Mouse (Mus musculus) small intestine, adult 2 months (tissue): ENCODE measurements around the gene Mob1b. TPM values are rescaled to one million over a fixed set of nuclear protein-coding genes. Genes with fewer than 3 reads are reported as not detected.

ENCODE experiments used
- H3K27ac ChIP-seq: fragments of 200-500 bp; 2 replicates; pipeline ENCODE4 v1.5.1; 2012; ENCODE audit warnings: low read depth, low read length, control low read depth, inconsistent platforms; ENCODE audit not compliant: insufficient read depth
- H3K27me3 ChIP-seq: fragments of 200-500 bp; 2 replicates; pipeline ENCODE4 v1.6.1; 2012; ENCODE audit warnings: mild to moderate bottlenecking, moderate library complexity, low read length, inconsistent platforms; ENCODE audit not compliant: control insufficient read depth, insufficient read depth
- H3K36me3 ChIP-seq: fragments of 200-500 bp; 2 replicates; pipeline ENCODE4 v1.6.1; 2012; ENCODE audit warnings: mild to moderate bottlenecking, low read length, control low read depth, inconsistent platforms; ENCODE audit not compliant: control insufficient read depth, insufficient read depth
- H3K4me1 ChIP-seq: fragments of 200-500 bp; 2 replicates; pipeline ENCODE4 v1.6.1; 2012; ENCODE audit warnings: low read length, inconsistent platforms, mixed read lengths; ENCODE audit not compliant: control insufficient read depth, insufficient read depth, insufficient read length
- H3K4me3 ChIP-seq: fragments of 200-500 bp; 2 replicates; pipeline ENCODE4 v1.5.1; 2012; ENCODE audit warnings: low read depth, mild to moderate bottlenecking, control low read depth, inconsistent platforms, low read length, moderate library complexity
- CTCF ChIP-seq: fragments of 200-500 bp; IDR thresholded peaks from 2 replicates; pipeline ENCODE4 v1.5.1; 2012; ENCODE audit warnings: low read depth, mild to moderate bottlenecking, control low read depth, inconsistent platforms, low read length, moderate library complexity, mixed read lengths; ENCODE audit not compliant: insufficient replicate concordance, insufficient read length; ENCODE audit errors: extremely low read depth
- POLR2A ChIP-seq: fragments of 200-500 bp; IDR thresholded peaks from 2 replicates; pipeline ENCODE4 v1.6.1; 2012; ENCODE audit warnings: low read depth, mild to moderate bottlenecking, control low read depth, inconsistent platforms, low read length, moderate library complexity
- WGBS: fragments of 180-500 bp; shearing (Covaris S2); methylation state at CpG from one replicate; pipeline ENCODE4 v1.1.7; 2018; 5-methylcytosine and 5-hydroxymethylcytosine counted together
- polyA plus RNA-seq: library from polyadenylated mRNA; depleted of rRNA; stranded (reverse); fragments of >200 nt; gene quantifications from 2 replicates; pipeline ENCODE4 v1.2.3, GENCODE M21; 2012

Mob1b gene
- polyA plus RNA-seq, 1 experiment: 2.2 TPM

- Histone ChIP-seq H3K4me1 (peaks cover 2% of the 10 kb centered on the region; the same call in 1 of the 2 replicates), H3K36me3 (no peaks in the 10 kb centered on the region), H3K4me3 (no peak overlapping the region), H3K27ac (no peak overlapping the region), H3K27me3 (no peaks in the 10 kb centered on the region)
- WGBS: 76% methylated on average over 9 of the region's 9 CpGs
- TF ChIP-seq CTCF (no peak), POLR2A (no peak)
Measured at GRCm38 (mm10) chr5:88683706-88684105, 36.9 kb upstream of the Mob1b start.

DNA sequence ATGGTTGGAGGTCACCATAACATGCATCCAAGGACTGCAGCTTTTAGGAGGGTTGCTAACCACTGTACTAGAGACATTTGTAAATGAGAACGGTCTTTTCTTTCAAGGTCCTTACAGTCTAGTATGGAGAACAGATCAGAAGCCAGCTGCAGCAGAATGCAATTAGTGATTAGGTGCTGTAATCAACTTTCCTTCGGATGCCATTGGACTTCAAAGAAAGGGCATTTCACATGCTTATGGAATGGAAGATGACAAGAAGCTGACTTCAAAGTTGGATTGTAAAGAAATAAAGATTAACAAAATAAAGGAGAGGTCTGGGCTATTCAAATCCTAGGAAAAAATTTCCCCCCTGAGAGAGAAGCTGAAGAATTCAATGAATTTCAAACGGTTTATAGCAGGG lies 36.4 kb upstream of the Mob1b start:
- H3K36me3 ChIP-seq: no peaks in the 10 kb centered on the region
- no peak for TF ChIP-seq POLR2A
- TF ChIP-seq CTCF: no peak
- no peaks in the 10 kb centered on the region for H3K27me3 ChIP-seq
- H3K4me3 ChIP-seq: no peak overlapping the region
- WGBS: 20% methylated on average over 3 of the region's 3 CpGs
- no peak overlapping the region for H3K27ac ChIP-seq
- H3K4me1 ChIP-seq: peaks cover 2% of the 10 kb centered on the region; the same call in 1 of the 2 replicates

GRCm38 (mm10) chr5:88685306-88685705 lies 35.3 kb upstream of the Mob1b start:
- no peaks in the 10 kb centered on the region for H3K27me3 ChIP-seq
- H3K36me3 ChIP-seq: no peaks in the 10 kb centered on the region
- WGBS: 35% methylated on average over 6 of the region's 6 CpGs
- no peak overlapping the region for H3K27ac ChIP-seq
- H3K4me1 ChIP-seq: peaks cover 2% of the 10 kb centered on the region; the same call in 1 of the 2 replicates
- TF ChIP-seq POLR2A: no peak
- TF ChIP-seq CTCF: no peak
- no peak overlapping the region for H3K4me3 ChIP-seq

GRCm38 (mm10) chr5:88685745-88686299 lies 34.8 kb upstream of the Mob1b start:
- H3K27ac ChIP-seq: no peak overlapping the region
- H3K36me3 ChIP-seq: no peaks in the 10 kb centered on the region
- no peaks in the 10 kb centered on the region; the same call in 1 of the 2 replicates for H3K4me1 ChIP-seq
- no peak for TF ChIP-seq CTCF
- TF ChIP-seq POLR2A: no peak
- H3K4me3 ChIP-seq: no peak overlapping the region
- WGBS: 46% methylated on average over 6 of the region's 6 CpGs
- no peaks in the 10 kb centered on the region for H3K27me3 ChIP-seq

GRCm38 (mm10) chr5:88687996-88688406 lies 32.7 kb upstream of the Mob1b start:
- WGBS: 81% methylated on average over 8 of the region's 8 CpGs
- Histone ChIP-seq H3K4me1 (peaks cover 2% of the 10 kb centered on the region; the same call in 1 of the 2 replicates), H3K27ac (no peak overlapping the region), H3K27me3 (no peaks in the 10 kb centered on the region), H3K36me3 (no peaks in the 10 kb centered on the region), H3K4me3 (no peak overlapping the region)
- TF ChIP-seq CTCF (no peak), POLR2A (no peak)

GRCm38 (mm10) chr5:88688583-88689187 lies 32.0 kb upstream of the Mob1b start:
- peaks cover 2% of the 10 kb centered on the region; the same call in 1 of the 2 replicates for H3K4me1 ChIP-seq
- no peaks in the 10 kb centered on the region for H3K27me3 ChIP-seq
- no peak for TF ChIP-seq CTCF
- TF ChIP-seq POLR2A: no peak
- WGBS: 35% methylated on average over 15 of the region's 15 CpGs
- H3K27ac ChIP-seq: no peak overlapping the region
- no peaks in the 10 kb centered on the region for H3K36me3 ChIP-seq
- no peak overlapping the region for H3K4me3 ChIP-seq

- WGBS: 76% methylated on average over 3 of the region's 3 CpGs
- Histone ChIP-seq H3K27me3 (no peaks in the 10 kb centered on the region), H3K4me3 (no peak overlapping the region), H3K36me3 (no peaks in the 10 kb centered on the region), H3K27ac (no peak overlapping the region), H3K4me1 (peaks cover 2% of the 10 kb centered on the region; the same call in 1 of the 2 replicates)
- TF ChIP-seq CTCF: no peak
- TF ChIP-seq POLR2A: no peak
Measured at GRCm38 (mm10) chr5:88689279-88689938, 31.2 kb upstream of the Mob1b start.
